Mouse (Mus musculus): ENCODE results near the gene Golim4. TPM values are rescaled to one million over a fixed set of nuclear protein-coding genes. Genes with fewer than 3 reads are reported as not detected.

The Golim4 gene
- polyA plus RNA-seq, 1 experiment from 2014 or later: 36.3 TPM

DNA sequence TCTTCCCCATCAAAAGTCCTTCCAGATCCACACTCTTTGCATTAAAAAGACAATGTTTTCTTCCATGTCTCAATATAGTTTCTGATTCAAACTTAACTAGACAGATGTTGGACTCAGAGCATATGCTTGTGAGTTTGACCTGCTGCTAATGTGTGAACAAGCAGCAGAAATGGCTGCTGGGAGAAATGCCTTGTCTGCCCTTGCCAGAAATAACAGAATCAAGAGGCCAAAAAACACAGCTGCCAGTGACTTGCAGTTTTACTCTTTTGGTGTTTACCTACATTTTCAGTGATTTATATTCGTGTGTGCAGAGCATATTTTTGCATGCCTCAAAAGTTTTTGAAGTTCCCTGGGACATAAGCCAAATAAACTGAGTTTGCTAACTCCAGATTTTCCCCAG lies 87.9 kb downstream of the Golim4 start:
- Histone ChIP-seq H3K4me3 (ENCODE audit: low read depth, low read length) (no peak overlapping the region), H3K9ac (replicated peaks; ENCODE audit: low read length) (no peak overlapping the region), H3K27me3 (ENCODE audit: control insufficient read depth, insufficient read depth, low read length) (no peaks in the 10 kb centered on the region), H3K27ac (replicated peaks; ENCODE audit: low read depth, low read length) (no peak overlapping the region), H3K4me2 (ENCODE audit: low read depth, low read length) (no peak overlapping the region), H3K4me1 (ENCODE audit: control insufficient read depth, insufficient read depth, low read length) (no peaks in the 10 kb centered on the region), H3K9me3 (replicated peaks; ENCODE audit: control insufficient read depth, low read length) (no peaks in the 10 kb centered on the region), H3K36me3 (replicated peaks; ENCODE audit: control insufficient read depth, insufficient read depth, low read depth, low read length) (no peaks in the 10 kb centered on the region)
- ATAC-seq (replicated peaks; ENCODE audit: insufficient number of reproducible peaks, low FRiP score, low TSS enrichment, low read depth): no peak
- 49% methylated on average over 1 of the region's 1 CpGs for WGBS
- no peak for DNase-seq (ENCODE audit: low spot score)

- 27% methylated on average over 2 of the region's 2 CpGs for WGBS
- no peak overlapping the region for H3K9ac ChIP-seq (replicated peaks; ENCODE audit: low read length)
- no peaks in the 10 kb centered on the region for H3K9me3 ChIP-seq (replicated peaks; ENCODE audit: control insufficient read depth, low read length)
- no peak for ATAC-seq (replicated peaks; ENCODE audit: insufficient number of reproducible peaks, low FRiP score, low TSS enrichment, low read depth)
- H3K4me1 ChIP-seq (ENCODE audit: control insufficient read depth, insufficient read depth, low read length): no peaks in the 10 kb centered on the region
- H3K4me3 ChIP-seq (ENCODE audit: low read depth, low read length): no peak overlapping the region
- no peak for DNase-seq (ENCODE audit: low spot score)
- no peak overlapping the region for H3K4me2 ChIP-seq (ENCODE audit: low read depth, low read length)
- H3K36me3 ChIP-seq (replicated peaks; ENCODE audit: control insufficient read depth, insufficient read depth, low read depth, low read length): no peaks in the 10 kb centered on the region
- no peak overlapping the region for H3K27ac ChIP-seq (replicated peaks; ENCODE audit: low read depth, low read length)
- no peaks in the 10 kb centered on the region for H3K27me3 ChIP-seq (ENCODE audit: control insufficient read depth, insufficient read depth, low read length)
Observed at GRCm38 (mm10) chr3:75864203-75864602, 92.5 kb downstream of the Golim4 start.

GRCm38 (mm10) chr3:75861677-75862076 lies 95.1 kb downstream of the Golim4 start:
- no peak for ATAC-seq (replicated peaks; ENCODE audit: insufficient number of reproducible peaks, low FRiP score, low TSS enrichment, low read depth)
- no peak overlapping the region for H3K4me2 ChIP-seq (ENCODE audit: low read depth, low read length)
- WGBS: 28% methylated on average over 4 of the region's 4 CpGs
- no peaks in the 10 kb centered on the region for H3K27me3 ChIP-seq (ENCODE audit: control insufficient read depth, insufficient read depth, low read length)
- no peak overlapping the region for H3K27ac ChIP-seq (replicated peaks; ENCODE audit: low read depth, low read length)
- H3K9ac ChIP-seq (replicated peaks; ENCODE audit: low read length): no peak overlapping the region
- H3K4me3 ChIP-seq (ENCODE audit: low read depth, low read length): no peak overlapping the region
- no peaks in the 10 kb centered on the region for H3K4me1 ChIP-seq (ENCODE audit: control insufficient read depth, insufficient read depth, low read length)
- no peaks in the 10 kb centered on the region for H3K36me3 ChIP-seq (replicated peaks; ENCODE audit: control insufficient read depth, insufficient read depth, low read depth, low read length)
- H3K9me3 ChIP-seq (replicated peaks; ENCODE audit: control insufficient read depth, low read length): no peaks in the 10 kb centered on the region
- DNase-seq (ENCODE audit: low spot score): peak; percentile 57

DNA sequence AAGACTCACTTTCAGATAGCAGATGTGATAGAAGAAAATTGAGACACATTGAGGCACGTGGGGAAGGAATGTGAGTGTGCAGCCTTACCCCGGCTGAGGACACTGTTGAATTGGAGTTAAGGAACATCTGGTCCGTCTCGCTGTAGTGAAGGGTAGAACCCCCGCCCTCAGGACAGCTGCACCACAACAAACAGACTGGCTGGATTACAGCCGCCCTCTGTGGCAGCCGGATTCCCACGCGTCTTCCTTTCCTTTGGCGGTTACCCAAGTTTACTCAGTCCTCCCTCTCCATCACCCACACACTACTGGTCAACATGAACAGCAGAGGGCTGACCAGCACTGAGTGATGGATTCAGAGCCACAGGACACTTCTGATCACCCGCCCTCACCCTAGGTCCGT lies 96.0 kb downstream of the Golim4 start:
- Histone ChIP-seq H3K9me3 (replicated peaks; ENCODE audit: control insufficient read depth, low read length) (no peaks in the 10 kb centered on the region), H3K4me1 (ENCODE audit: control insufficient read depth, insufficient read depth, low read length) (no peaks in the 10 kb centered on the region), H3K27ac (replicated peaks; ENCODE audit: low read depth, low read length) (no peak overlapping the region), H3K27me3 (ENCODE audit: control insufficient read depth, insufficient read depth, low read length) (no peaks in the 10 kb centered on the region), H3K36me3 (replicated peaks; ENCODE audit: control insufficient read depth, insufficient read depth, low read depth, low read length) (no peaks in the 10 kb centered on the region), H3K4me2 (ENCODE audit: low read depth, low read length) (no peak overlapping the region), H3K4me3 (ENCODE audit: low read depth, low read length) (no peak overlapping the region), H3K9ac (replicated peaks; ENCODE audit: low read length) (no peak overlapping the region)
- DNase-seq (ENCODE audit: low spot score) (no peak), ATAC-seq (replicated peaks; ENCODE audit: insufficient number of reproducible peaks, low FRiP score, low TSS enrichment, low read depth) (peak; percentile 56; the same call in 1 of the 2 replicates)
- 72% methylated on average over 12 of the region's 12 CpGs for WGBS

DNA sequence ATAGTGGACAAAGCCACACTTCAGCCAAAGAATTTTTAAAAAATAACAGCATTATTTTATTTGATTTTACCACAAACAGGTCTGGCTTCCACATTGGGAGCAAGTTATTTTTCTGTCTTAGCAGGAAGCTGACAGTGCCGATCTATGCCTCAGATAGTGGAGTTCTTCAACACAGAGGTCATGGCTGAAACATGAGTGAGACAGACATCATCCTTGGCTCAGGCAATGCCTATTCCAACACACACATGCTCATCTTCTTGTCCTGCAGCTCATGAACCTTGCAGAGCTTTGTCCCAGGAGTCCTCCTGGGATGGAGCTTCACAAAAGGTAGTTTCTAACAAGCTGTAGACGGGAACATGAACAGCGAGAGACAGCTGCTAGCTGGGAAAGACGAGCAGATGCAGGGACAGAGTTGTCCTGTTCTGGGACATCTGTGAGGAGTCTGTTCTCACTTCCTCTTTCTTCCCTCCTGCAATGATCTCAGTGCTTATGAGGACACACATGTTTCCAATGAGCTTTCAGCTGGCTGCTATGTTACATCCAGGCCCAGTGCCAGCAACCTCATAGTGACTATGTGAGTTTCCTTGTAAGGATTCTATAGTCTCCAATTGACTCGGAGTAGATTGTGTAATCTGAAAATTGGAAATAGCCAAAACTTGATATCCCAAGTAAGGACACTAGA lies 121.3 kb downstream of the Golim4 start:
- DNase-seq (ENCODE audit: low spot score) (peak; percentile 36), ATAC-seq (replicated peaks; ENCODE audit: insufficient number of reproducible peaks, low FRiP score, low TSS enrichment, low read depth) (no peak)
- H3K36me3 ChIP-seq (replicated peaks; ENCODE audit: control insufficient read depth, insufficient read depth, low read depth, low read length): no peaks in the 10 kb centered on the region
- no peak overlapping the region for H3K9ac ChIP-seq (replicated peaks; ENCODE audit: low read length)
- no peak overlapping the region for H3K4me3 ChIP-seq (ENCODE audit: low read depth, low read length)
- WGBS: 51% methylated on average over 5 of the region's 5 CpGs
- H3K4me1 ChIP-seq (ENCODE audit: control insufficient read depth, insufficient read depth, low read length): no peaks in the 10 kb centered on the region
- H3K9me3 ChIP-seq (replicated peaks; ENCODE audit: control insufficient read depth, low read length): no peaks in the 10 kb centered on the region
- no peak overlapping the region for H3K4me2 ChIP-seq (ENCODE audit: low read depth, low read length)
- H3K27me3 ChIP-seq (ENCODE audit: control insufficient read depth, insufficient read depth, low read length): no peaks in the 10 kb centered on the region
- H3K27ac ChIP-seq (replicated peaks; ENCODE audit: low read depth, low read length): no peak overlapping the region

GRCm38 (mm10) chr3:75834827-75835226 lies 121.9 kb downstream of the Golim4 start:
- no peak overlapping the region for H3K4me2 ChIP-seq (ENCODE audit: low read depth, low read length)

More at GRCm38 (mm10) chr3:75834827-75835226, 121.9 kb downstream of the Golim4 start:
- Histone ChIP-seq H3K9ac (replicated peaks; ENCODE audit: low read length) (no peak overlapping the region), H3K36me3 (replicated peaks; ENCODE audit: control insufficient read depth, insufficient read depth, low read depth, low read length) (no peaks in the 10 kb centered on the region), H3K4me1 (ENCODE audit: control insufficient read depth, insufficient read depth, low read length) (no peaks in the 10 kb centered on the region), H3K4me3 (ENCODE audit: low read depth, low read length) (no peak overlapping the region), H3K27ac (replicated peaks; ENCODE audit: low read depth, low read length) (no peak overlapping the region), H3K27me3 (ENCODE audit: control insufficient read depth, insufficient read depth, low read length) (no peaks in the 10 kb centered on the region), H3K9me3 (replicated peaks; ENCODE audit: control insufficient read depth, low read length) (no peaks in the 10 kb centered on the region)
- ATAC-seq (replicated peaks; ENCODE audit: insufficient number of reproducible peaks, low FRiP score, low TSS enrichment, low read depth) (no peak), DNase-seq (ENCODE audit: low spot score) (no peak)
- 67% methylated on average over 2 of the region's 2 CpGs for WGBS

Other genes starting within 250 kb of the Golim4 start
- gene Gm29133, start 208.8 kb downstream of the Golim4 start, polyA plus RNA-seq (2014; fragmentation: Nextera tagmentation; extraction: Ambion mirVana): not detected in 2 replicates
- gene Fstl5, start 117.3 kb upstream of the Golim4 start, polyA plus RNA-seq (2014; fragmentation: Nextera tagmentation; extraction: Ambion mirVana): 4.6 and 6.6 TPM in 2 replicates